Mouse (Mus musculus) fat pad, adult 2 months (tissue): ENCODE results near the gene Sorbs2.

Experiments
- DNase-seq: peaks from one replicate; pipeline ENCODE4 v3.0.0-alpha.2; 2011; ENCODE audit warnings: low read depth, low spot score; ENCODE audit errors: extremely low read depth

Gene Sorbs2

DNA sequence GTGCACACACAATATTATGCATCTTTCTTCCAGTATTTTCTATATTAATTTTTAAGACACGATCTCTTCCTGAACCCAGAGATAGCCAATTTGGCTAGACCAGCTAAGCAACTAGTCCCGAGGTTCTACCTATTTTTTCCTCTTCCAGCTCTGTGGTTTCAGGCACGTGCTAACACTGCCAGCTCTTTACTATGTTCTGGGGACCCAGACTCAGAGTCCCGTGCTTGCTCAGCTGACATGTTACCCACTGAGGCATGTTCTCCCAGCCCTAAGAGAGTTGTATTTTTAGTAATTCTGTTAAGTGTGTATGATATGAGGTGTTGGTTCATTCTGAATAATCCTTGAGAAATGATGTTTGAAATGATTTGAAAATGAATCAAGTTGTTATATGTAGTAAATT, 62.5 kb downstream of the Sorbs2 start:
- no peak for DNase-seq

DNA sequence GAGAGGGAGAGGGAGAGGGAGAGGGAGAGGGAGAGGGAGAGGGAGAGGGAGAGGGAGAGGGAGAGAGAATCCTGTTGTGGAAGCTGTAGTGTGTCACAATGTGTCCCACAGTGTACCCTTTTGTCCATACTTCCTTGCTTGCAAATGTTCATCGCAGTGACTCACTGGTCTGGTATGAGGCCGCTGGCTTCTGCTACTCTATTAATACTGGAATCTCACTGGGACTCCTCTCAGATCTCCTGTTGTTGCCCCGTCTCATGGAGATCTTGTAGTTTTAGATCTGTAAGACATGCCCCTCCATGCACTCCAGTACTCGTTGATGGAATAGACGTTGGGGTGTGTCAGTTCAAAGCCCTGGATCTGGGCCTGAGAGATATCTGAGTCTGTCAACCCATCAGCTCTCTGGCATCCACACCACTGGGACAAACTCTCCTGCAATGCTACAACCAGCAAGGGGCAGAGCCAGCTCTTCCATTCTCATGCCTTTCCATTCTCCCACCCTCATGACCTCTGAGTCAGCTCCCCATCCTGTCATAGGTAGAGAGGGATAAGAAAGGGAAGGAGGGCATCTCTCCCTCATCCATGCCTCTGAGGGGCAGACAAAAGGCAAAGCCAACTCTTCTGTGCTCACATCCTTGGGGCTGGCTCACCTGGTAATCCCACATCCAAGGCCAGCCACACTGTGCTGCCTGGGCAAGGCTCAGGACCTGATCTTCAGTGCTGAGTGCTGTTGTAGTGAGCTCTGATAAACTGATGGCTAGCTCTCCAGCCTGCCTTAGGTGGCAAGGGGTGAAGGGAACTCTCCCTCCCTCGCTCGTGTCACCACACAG, 72.3 kb downstream of the Sorbs2 start:
- DNase-seq = no peak

DNA sequence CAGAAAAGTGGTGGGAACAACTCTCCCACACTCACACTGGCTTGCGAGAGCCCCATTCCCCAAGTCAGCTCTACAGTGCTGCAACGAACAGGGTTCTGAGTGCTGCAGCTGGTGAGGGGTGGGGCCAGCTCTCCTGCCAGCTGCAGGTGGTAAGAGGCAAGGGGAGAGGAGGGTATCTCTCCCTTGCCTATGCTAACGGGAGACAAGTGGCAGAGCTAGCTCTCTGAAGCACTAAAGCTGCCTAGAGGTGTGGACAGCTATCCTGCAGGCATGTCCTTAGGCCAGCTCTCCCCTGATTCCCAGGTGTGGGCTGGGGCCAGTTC, 72.9 kb downstream of the Sorbs2 start:
- no peak for DNase-seq

DNA sequence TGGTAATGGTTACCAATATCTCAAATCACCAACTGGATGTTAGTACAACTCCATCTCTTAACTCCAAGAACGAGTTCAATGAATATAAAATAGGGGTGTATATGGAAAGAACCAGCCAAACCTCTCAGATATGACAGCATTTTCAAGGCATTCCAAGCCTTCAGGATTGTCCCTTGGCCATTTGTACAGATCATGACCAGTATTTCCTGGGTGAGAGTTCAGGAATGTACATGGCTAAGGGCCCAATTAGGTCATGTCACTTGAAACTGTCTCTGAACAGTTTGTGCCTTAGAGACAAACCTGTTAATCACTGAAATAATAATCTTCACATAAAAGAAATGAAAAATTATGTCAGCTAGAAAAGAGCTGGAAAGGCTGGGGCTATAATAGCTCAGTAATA, 76.3 kb downstream of the Sorbs2 start:
- no peak for DNase-seq

DNA sequence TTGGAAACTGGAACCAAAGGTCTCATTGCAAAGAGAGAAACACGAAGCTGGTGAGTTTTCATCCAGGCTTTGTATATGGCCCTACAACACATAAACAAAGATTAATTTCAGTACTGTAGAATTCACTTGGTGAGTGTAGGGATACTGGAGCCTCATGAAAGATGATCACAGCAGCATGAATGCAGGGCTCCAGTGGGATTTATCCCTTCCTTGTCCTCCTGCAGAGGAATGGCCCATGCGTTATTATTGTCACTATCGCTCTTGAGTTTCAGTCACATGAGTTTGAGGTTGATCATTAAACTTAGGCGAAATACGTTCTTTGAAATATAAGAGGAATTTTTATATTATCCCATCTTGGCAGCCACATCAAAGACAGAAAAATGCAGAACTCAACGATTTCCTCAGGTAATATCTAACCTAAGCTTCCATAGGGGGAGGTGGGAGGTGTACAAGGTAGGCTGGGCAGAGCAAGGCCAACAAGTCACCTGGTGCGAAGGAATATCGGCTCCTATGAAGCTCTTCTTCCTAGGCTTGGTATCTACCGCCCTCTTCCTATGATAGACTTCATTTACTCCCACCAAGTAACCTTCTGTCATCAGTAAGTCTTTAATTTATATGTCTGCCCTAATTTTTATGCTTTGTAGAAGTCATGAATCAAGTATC, 76.9 kb downstream of the Sorbs2 start:
- no peak for DNase-seq

DNA sequence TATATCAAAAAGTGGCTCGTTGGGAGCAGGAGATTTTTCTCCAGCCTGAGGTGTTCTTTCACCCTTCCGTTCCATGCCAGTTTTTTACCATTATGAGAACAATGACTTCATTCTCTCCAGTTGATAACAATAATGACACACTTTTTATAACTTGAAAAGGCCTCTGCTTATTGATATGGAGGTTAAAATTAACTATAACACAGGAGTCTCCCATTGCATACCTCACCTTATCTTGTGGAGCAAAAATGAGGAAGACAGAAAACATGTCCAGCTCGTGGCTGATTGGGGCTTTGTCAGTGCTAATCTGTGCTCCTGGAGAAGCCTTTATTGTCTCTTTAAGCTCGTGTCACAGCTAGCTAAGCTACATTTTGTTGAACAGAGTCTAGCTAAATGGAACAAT, 77.6 kb downstream of the Sorbs2 start:
- no peak for DNase-seq

DNA sequence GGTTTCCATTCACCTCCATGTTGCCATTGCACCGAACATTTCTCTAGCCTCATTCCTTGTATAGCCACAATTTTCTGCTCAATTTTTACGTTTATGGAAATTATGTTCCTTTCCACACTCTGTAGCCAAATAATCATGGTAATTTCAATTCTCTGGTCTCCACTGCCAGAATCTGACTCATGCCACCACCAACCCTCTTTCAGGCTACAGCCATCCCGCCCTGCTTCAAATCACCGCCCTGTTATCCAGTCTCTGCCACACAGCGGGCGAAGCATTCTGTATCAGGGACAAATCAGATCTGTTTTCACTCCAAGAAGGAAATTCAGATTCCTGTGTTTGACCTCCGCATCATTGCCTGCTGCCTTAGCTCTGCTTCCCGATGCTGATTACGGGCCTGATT, 79.4 kb downstream of the Sorbs2 start:
- no peak for DNase-seq

DNA sequence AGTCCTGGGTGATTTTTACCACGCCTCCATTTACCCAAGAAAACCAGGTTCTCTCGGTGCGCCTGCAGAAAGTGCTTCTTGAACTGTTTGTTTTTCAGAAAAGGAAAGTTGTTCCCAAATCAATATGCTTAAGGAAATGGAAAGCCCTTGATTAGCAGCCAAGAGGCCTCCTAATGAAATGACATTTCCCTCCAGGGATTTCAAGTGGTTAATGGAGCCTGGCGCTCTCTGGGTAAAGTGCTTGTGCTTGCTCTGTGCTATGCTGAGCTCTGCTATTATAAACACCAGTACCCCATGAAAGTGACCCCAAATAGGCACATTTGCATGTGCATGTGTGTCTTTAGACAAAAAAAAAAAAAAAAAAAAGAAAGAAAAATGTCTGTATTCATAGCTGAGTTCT, 84.3 kb downstream of the Sorbs2 start:
- DNase-seq = no peak

DNA sequence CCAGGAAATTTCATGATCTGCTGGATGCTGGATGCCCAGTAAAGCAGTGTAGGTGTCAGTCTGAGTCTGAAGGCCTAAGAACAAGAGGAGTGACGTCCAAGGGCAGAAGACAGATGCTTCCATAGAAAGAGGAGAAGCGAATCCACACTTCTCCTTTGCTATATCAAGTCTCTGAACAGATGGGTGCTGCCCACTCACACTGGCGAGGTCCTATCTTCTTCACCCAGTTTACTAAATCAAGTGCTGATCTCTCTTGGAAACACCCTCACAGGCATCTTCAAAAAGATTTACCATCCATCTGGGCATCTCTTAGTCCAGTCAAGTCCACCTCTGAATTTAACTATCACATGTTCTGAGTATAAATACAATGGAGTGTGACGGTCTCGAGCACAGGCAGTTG, 86.1 kb downstream of the Sorbs2 start:
- no peak for DNase-seq

DNA sequence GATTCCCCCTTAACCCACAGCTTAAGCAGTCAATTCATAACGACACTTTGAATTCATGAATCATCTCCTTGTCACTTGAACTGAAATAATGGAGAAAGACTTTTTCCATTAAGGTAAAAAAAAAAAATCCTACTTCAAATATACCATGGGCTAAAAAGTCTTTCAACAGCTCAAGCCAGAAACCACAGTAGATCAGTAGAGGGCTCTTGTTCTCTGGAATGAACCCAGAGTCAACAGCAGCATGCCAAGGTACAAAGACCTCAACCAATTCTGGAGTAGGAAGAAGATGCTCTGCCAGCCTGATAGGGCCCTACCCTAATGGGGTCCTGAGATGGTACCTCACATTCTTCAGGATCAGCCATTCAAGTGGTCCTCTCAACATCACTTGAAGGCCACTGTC, 88.4 kb downstream of the Sorbs2 start:
- no peak for DNase-seq

DNA sequence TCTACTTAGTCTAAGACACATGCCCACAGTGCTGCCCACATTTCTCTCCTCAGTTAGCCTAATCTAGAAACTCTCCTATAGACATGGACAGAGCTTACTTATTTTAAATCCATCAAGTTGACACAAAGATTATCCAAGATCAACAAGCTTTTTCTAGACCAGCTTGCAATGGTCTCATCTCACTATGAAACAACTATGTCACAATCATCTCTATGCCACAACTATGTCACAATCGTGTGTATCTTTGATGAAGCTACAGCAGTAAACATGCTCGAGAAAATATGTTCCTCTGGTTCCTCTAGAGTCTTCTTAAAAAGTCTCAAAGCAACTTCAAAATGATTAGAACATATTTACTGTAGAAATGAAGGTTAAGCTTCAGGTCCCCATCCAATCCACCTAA, 89.0 kb downstream of the Sorbs2 start:
- DNase-seq = no peak

DNA sequence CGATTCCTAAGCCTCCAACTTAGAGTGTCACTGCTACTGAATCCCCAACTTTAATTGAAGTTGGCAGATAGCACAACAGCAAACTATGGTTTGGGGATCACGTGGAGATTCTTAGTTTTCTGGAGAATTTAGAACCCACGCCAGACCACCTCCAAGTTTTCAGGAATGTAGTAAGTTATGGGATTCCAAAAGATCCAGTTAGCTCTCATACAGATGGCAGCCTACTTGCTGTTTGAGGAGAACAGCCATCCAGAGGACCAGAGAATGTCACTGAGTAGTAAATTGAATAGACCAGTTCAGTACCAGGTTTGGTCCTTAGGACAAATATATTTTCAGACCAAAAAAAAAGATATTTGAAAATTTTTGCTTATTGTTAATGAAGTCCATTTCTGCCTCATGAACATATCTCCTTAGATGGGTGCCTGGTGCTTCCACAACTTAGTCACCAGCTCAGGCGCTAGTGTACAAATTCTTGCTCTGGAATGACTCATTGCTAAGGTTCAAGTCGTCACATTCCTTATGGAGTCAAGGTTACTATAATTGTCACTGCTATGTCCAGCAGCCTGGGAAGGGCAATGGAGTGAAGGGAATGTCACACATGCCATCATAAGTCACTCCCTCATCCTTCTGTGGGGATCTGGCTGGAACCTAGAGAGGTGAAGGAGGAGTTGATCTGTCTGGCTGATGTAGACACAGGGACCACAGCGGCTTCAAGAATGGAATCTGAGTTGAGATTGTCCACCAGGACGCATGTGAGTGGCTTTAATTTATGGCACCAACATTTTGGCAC, 90.2 kb downstream of the Sorbs2 start:
- DNase-seq = no peak

DNA sequence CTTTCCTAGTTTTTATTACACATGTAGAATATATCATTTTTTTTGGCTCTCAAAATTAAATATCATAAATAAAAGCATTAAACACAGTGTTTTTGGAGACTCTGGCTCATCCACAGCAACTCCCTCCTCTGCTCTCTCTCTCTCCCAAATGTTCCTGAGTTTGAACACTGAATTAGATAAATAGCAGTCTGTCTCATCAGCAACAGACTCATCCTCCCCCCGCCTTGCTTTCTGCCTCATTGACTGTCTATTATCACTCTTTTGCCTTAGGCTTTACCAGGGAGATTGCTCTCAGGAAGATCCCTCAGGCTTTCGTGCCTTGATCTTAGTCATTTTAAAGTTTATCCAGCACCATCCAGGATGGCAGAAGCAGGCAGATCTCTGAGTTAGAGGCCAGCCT, 91.3 kb downstream of the Sorbs2 start:
- no peak for DNase-seq

DNA sequence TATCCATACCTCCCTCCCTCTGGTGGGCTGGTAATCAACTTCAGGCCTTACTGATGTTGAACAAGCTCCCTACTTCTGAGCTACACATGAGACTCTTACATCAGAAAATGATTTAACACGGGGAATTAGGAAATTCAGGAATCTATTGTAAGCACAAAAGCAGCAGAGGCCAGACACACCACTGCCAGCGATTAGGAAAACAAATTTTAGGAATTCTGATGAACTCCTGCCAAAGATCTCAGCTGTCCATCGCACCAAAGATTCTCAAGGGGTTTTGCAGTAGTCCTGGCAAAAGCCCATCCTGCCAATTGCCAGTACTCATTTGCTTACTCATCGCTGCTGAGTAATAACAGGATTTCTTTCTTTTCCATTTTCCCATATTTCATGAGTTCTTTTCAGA, 94.4 kb downstream of the Sorbs2 start:
- DNase-seq = no peak

DNA sequence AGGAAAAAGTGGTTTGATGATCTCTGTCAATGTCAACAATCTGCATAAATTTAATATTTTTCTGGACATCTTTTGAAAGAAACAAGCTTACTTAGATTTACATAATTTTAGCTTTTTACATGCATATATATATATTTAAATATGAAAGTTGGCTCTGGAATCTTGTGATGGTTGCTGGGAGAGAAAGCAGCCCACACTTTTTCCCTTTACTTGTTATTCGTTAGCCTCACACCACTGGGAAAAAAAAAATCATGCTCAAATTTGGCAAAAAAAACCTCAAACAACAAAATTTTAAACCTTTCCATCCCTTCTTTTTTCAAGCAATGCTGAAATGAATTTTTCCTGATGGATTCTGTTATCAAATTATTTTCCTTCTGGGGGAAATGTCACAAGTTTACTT, 97.8 kb downstream of the Sorbs2 start:
- no peak for DNase-seq

DNA sequence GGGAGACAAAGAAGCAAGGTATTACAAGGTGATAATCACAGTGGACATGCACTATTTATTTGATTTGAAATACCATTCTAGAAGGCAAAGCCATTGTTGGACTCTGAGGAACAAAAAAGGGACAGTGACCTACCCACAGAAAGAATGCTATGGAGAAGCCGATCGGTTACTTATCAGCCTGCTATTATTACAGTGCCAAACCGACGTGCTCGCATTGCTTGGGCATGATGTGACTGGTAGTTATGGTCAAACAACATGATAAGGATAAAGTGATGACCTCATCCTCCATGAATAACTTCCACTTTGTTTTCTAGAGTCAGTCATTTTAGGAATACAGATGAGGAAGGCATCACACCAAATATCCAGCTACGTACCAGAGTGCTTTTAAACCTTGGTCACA, 99.4 kb downstream of the Sorbs2 start:
- no peak for DNase-seq

DNA sequence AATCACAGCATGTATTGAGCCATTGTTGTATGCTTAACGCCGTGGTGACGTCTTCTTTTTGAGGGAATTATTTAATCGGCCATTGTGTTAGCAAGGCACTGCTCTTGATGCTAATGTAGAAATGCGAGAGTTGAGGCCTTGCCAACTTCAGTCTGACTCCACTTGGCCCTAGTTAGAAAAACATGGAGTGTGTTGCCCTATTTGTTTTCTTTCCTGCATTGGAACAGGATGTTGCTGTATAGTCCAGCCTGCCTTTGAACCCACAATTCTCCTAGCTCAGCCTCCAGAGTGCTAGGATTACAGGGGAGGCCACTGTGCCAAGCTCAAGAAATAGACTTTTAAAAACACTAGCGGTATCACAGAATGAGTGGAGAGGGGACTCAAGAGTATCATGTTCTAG, 100.8 kb downstream of the Sorbs2 start:
- no peak for DNase-seq

DNA sequence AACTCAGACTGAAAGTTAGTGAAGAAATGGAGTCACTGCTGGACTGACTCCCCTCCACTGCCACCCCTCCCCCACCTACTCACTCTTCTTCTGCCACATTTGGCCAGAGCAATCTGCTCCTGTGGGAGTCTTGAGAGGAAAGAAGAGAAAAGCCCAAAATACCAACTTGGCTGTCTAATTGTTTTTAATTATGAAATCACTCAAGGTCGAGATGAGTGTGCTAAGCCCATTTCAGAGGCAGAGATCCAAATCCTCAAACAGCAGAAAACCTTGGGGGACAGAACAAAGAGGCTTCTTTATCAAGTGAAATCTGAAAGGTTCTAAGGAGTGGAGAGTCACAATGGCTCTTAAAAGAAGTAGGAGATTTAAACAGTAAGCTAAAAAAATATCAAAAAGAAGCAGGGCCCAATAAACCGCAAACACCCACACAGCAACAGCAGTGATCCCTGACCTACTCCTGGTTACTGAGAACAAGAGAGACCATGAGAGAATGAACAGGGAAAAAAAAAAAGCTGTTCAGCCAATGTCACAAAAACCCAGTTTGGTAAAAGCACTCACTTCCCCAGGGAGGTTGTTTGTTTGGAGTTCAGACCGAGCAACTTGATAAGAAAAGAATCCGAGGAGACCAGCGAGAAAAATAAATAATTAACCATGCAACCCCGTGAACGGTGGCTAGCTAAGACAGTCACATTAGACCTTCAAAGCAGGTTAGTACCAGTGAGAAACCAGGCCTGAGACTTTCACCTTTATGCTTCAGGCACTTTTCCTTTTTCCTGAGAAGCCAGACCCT, 103.0 kb downstream of the Sorbs2 start:
- DNase-seq = peak; percentile 80

DNA sequence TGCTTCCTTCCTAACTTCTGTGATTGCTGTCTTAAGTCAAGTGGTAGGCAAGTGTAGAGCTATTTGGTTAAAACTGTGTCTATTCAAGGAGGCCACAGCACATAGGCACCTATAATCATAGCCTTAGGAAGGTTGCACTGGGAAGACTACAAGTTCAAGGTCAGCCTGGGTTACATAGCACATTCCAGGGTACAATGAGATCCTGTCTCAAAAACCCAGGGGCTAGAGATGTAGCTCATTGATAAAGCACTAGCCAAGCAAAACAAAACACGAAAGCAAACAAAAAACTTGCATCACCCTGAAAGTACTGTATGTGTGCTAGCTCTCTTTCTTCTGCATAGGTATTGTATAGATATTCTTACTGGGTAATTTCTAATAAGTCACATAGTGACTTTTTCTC, 103.7 kb downstream of the Sorbs2 start:
- DNase-seq = peak; percentile 71

DNA sequence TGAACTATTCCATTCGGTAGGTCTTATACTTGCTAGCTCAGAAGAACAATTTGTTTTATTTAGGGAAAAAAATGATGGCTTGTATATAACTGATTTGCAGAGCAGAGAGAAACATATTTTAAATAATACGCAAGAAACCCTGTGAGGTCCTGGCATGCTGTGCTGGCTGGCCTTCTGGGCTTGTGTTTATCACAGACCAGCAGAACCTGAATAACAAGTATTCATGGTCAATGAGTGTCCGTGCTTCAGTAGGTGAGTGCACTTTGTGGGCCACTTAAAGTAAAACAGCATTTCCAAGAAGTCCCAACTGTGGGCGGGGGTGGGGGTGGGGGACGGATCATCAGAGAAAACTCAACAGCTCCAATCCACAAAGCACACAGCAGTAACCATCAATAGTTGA, 107.0 kb downstream of the Sorbs2 start:
- DNase-seq = no peak

DNA sequence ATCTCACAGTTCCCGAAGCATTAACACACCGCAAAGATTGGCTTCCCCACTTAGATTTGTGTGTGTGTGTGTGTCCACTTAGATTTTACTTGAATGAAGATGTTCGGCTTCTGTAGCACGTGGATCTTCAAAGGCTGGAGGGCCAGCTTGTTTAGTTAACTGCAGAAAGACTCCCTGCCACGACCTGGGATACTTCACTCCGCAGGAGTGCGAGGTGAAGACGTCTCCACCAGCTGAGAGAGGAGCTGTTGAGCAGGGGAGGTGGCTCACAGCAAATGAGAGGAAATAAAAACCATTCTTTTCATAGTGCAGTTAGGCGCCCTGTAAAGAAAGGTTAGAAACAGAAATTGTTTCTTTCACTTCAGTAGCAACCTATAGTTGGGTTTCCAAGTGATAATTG, 107.5 kb downstream of the Sorbs2 start:
- no peak for DNase-seq
